Mouse (Mus musculus) lung, embryonic 15.5 days (tissue): Measurements from ENCODE around the gene Sgcd. TPM values are rescaled to one million over a fixed set of nuclear protein-coding genes. Genes with fewer than 3 reads are reported as not detected.
A peak's percentile ranks its signal among the peaks of the same experiment; 100 is the strongest.
"Not testable (repeated sequence)": the region's sequence is repeated elsewhere in the genome, so short reads cannot be mapped to it uniquely, and the experiment has no call there.

Experiments
- ATAC-seq: fragments of 200-750 bp; cut with Nextera tagmentation; 2 replicates; pipeline ENCODE4 v1.8.0; 2017; ENCODE audit warnings: moderate number of reproducible peaks, borderline replicate concordance; ENCODE audit not compliant: low FRiP score, low TSS enrichment; ENCODE audit errors: extremely low read depth
- H3K27ac ChIP-seq: fragments of 300-500 bp; sonication (generic); 2 replicates; pipeline ENCODE4 v1.5.1; 2015; ENCODE audit warnings: moderate library complexity, mild to moderate bottlenecking, inconsistent platforms
- H3K27me3 ChIP-seq: fragments of 300-500 bp; sonication (generic); 2 replicates; pipeline ENCODE4 v1.6.1; 2015; ENCODE audit warnings: inconsistent platforms
- H3K36me3 ChIP-seq: fragments of 300-500 bp; sonication (generic); 2 replicates; pipeline ENCODE4 v1.6.1; 2015; ENCODE audit warnings: inconsistent platforms
- H3K4me1 ChIP-seq: fragments of 300-500 bp; sonication (generic); 2 replicates; pipeline ENCODE4 v1.6.1; 2015; ENCODE audit warnings: inconsistent platforms
- H3K4me2 ChIP-seq: fragments of 300-500 bp; sonication (generic); 2 replicates; pipeline ENCODE4 v1.6.1; 2015; ENCODE audit warnings: inconsistent platforms, mild to moderate bottlenecking, moderate library complexity
- H3K4me3 ChIP-seq: fragments of 300-500 bp; sonication (generic); 2 replicates; pipeline ENCODE4 v1.5.1; 2015; ENCODE audit warnings: mild to moderate bottlenecking, inconsistent platforms
- H3K9ac ChIP-seq: fragments of 300-500 bp; sonication (generic); 2 replicates; pipeline ENCODE4 v1.6.1; 2015; ENCODE audit warnings: inconsistent platforms
- H3K9me3 ChIP-seq: fragments of 300-500 bp; sonication (generic); 2 replicates; pipeline ENCODE4 v1.6.1; 2016; ENCODE audit warnings: inconsistent platforms
- WGBS: fragments of 180-500 bp; shearing (Covaris S2); methylation state at CpG from one replicate; pipeline ENCODE4 v1.1.7; 2015; 5-methylcytosine and 5-hydroxymethylcytosine counted together
- polyA plus RNA-seq: library from polyadenylated mRNA; unstranded; fragments of >200 nt; fragmentation: Nextera tagmentation; extraction: Ambion mirVana; gene quantifications from 2 replicates; pipeline ENCODE4 v1.2.1, GENCODE M21; 2015

The Sgcd gene
- polyA plus RNA-seq, 1 experiment from 2014 or later: 2.6 TPM

DNA sequence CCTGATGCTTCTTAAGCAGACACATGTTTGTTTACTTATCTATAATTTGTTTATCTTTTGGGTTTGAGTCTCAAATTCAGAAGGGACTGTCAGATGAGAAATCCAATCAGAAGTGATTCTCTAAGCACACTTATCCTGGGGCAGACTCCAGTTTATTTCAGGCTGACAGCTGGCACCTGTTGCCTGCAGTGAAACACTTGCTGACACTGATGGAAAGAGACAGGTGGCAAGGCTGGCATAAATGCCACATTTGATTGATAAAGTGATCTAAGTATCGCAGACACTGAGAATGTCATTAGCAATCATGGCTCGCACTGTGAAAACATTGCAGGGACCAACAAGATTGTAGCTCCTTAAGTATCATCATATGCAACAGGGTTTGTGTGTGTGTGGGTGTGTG, 222.9 kb downstream of the Sgcd start:
- WGBS: 38% methylated on average over 2 of the region's 2 CpGs
- Histone ChIP-seq H3K4me2 (no peak overlapping the region), H3K36me3 (no peaks in the 10 kb centered on the region), H3K9me3 (no peaks in the 10 kb centered on the region), H3K4me1 (no peaks in the 10 kb centered on the region), H3K27me3 (no peaks in the 10 kb centered on the region), H3K9ac (no peak overlapping the region), H3K27ac (no peak overlapping the region), H3K4me3 (no peak overlapping the region)
- ATAC-seq: no peak

DNA sequence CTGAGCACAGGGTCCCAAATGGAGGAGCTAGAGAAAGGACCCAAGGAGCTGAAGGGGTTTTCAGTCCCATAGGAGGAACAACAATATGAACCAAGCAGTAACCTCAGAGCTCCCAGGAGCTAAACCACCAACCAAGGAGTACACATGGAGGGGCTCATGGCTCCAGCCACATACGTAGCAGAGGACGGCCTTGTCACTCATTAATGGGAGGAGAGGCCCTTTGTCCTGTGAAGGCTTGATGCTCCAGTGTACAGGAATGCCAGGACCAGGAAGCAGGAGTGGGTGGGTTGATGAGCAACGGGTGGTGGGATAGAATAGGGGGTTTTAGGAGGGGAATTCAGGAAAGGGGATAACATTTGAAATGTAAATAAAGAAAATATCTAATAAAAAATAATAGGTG, 225.2 kb downstream of the Sgcd start:
- ATAC-seq, H3K4me2 ChIP-seq, H3K9ac ChIP-seq, H3K36me3 ChIP-seq, H3K27ac ChIP-seq, H3K4me1 ChIP-seq, H3K4me3 ChIP-seq, H3K9me3 ChIP-seq, H3K27me3 ChIP-seq: not testable (repeated sequence)
- WGBS: 70% methylated on average over 3 of the region's 3 CpGs

GRCm38 (mm10) chr11:47759015-47759414, 229.8 kb downstream of the Sgcd start:
- Histone ChIP-seq H3K4me1 (no peaks in the 10 kb centered on the region), H3K27me3 (no peaks in the 10 kb centered on the region), H3K27ac (no peak overlapping the region), H3K4me3 (no peak overlapping the region), H3K36me3 (no peaks in the 10 kb centered on the region), H3K9me3 (no peaks in the 10 kb centered on the region), H3K9ac (no peak overlapping the region), H3K4me2 (no peak overlapping the region)
- ATAC-seq: no peak
- WGBS: 80% methylated on average over 4 of the region's 4 CpGs

DNA sequence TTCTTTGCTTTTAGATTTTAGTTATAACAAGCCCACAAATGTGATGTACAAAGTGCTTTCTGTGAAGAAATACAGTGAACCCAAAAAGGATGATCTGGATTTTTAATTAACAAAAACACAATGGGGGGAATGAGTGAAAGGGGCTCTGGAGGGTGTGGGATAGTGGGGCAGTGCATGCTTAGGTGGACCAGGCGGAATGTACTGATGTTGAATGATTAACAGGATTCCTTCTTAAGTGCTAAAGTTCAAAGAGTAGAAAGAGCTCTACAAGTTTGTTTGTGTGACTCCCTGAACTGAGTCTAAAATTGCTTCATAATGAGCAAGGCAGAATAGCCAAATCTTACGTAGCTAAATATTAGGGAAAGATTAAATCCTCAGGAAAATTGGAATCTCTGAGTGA, 246.0 kb downstream of the Sgcd start:
- 57% methylated on average over 2 of the region's 2 CpGs for WGBS
- ATAC-seq: no peak
- Histone ChIP-seq H3K27me3 (no peaks in the 10 kb centered on the region), H3K36me3 (no peaks in the 10 kb centered on the region), H3K9ac (no peak overlapping the region), H3K27ac (no peak overlapping the region), H3K4me2 (no peak overlapping the region), H3K9me3 (no peaks in the 10 kb centered on the region), H3K4me3 (no peak overlapping the region), H3K4me1 (no peaks in the 10 kb centered on the region)

GRCm38 (mm10) chr11:47704930-47705787, 283.6 kb downstream of the Sgcd start:
- H3K27ac ChIP-seq: no peak overlapping the region
- 47% methylated on average over 8 of the region's 8 CpGs for WGBS
- no peak overlapping the region for H3K9ac ChIP-seq
- no peak overlapping the region for H3K4me2 ChIP-seq
- H3K27me3 ChIP-seq: no peaks in the 10 kb centered on the region
- no peaks in the 10 kb centered on the region for H3K36me3 ChIP-seq
- no peak overlapping the region for H3K4me3 ChIP-seq
- H3K9me3 ChIP-seq: no peaks in the 10 kb centered on the region
- ATAC-seq: peak; percentile 46; the same call in 1 of the 2 replicates
- H3K4me1 ChIP-seq: no peaks in the 10 kb centered on the region

- H3K36me3 ChIP-seq: no peaks in the 10 kb centered on the region
- H3K4me1 ChIP-seq: no peaks in the 10 kb centered on the region
- no peak overlapping the region for H3K9ac ChIP-seq
- 64% methylated on average over 1 of the region's 1 CpGs for WGBS
- no peak for ATAC-seq
- H3K4me2 ChIP-seq: no peak overlapping the region
- H3K9me3 ChIP-seq: no peaks in the 10 kb centered on the region
- no peak overlapping the region for H3K27ac ChIP-seq
- no peaks in the 10 kb centered on the region for H3K27me3 ChIP-seq
- H3K4me3 ChIP-seq: no peak overlapping the region
These were observed 293.2 kb downstream of the Sgcd start for GRCm38 (mm10) chr11:47695611-47696010.

GRCm38 (mm10) chr11:47658135-47658534, 330.6 kb downstream of the Sgcd start:
- Histone ChIP-seq H3K4me3 (no peak overlapping the region), H3K36me3 (no peaks in the 10 kb centered on the region), H3K27ac (no peak overlapping the region), H3K4me2 (no peak overlapping the region), H3K9me3 (no peaks in the 10 kb centered on the region), H3K27me3 (no peaks in the 10 kb centered on the region), H3K9ac (no peak overlapping the region), H3K4me1 (no peaks in the 10 kb centered on the region)
- WGBS: 0% methylated on average over 1 of the region's 1 CpGs
- ATAC-seq: no peak

DNA sequence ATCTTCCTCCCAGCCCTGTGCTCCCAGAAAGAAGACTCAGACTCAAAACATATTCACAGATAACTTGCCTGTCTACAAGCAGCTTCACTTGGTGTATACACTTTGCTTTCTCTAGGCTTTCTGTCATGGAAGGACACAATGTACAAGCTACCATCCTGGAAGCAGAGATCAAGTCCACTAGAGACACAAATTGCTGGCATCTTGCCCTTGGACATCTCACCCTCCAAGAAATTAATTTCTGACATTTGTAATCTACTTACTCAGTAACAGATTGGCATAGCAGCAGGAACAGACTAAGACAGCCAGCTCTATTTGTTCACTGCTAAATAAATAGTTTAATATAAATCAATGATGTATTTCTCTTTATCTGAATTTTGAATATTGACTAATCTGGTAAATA, 342.9 kb downstream of the Sgcd start:
- ATAC-seq: no peak

DNA sequence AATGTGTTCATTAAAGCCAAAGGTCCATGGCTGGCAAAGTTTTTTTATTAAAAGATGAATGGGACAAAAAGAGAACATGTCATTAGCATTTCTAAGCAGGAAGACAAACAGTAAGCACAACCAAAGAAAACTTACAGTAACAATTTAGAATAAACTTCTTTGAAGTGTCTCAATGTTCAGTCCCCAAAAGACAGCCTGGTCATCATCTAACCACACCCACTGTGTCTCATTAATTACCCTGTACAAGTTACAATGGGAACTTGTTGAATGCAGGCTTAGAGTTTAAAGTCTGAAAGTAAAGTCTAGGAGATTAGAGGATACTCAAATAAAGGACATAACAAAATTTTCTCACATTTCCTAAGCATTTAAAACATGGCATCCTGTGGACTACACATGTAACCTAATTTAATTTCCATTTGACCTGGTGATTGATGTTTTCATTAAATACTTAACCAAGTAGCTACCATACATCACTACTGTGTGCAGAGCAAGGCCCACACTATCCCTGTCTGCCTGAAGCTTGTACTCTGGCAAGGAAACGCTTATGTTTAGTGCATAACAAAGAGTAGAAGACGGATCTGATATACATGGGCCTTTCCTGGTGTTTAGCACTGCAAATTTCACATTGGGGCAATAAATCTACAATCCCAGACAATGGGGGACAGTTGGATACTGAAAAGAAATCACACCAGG, 347.1 kb downstream of the Sgcd start:
- no peak for ATAC-seq
- H3K9ac ChIP-seq: no peak overlapping the region
- no peaks in the 10 kb centered on the region for H3K4me1 ChIP-seq
- no peak overlapping the region for H3K27ac ChIP-seq
- H3K4me3 ChIP-seq: no peak overlapping the region
- H3K36me3 ChIP-seq: no peaks in the 10 kb centered on the region
- 48% methylated on average over 2 of the region's 2 CpGs for WGBS
- H3K27me3 ChIP-seq: no peaks in the 10 kb centered on the region
- no peak overlapping the region for H3K4me2 ChIP-seq
- no peaks in the 10 kb centered on the region for H3K9me3 ChIP-seq

More for the DNA sequence above, 342.9 kb downstream of the Sgcd start:
- H3K9ac ChIP-seq: no peak overlapping the region
- H3K27me3 ChIP-seq: no peaks in the 10 kb centered on the region
- no peaks in the 10 kb centered on the region for H3K9me3 ChIP-seq
- no peaks in the 10 kb centered on the region for H3K4me1 ChIP-seq
- no peak overlapping the region for H3K4me2 ChIP-seq
- no peak overlapping the region for H3K4me3 ChIP-seq
- no peak overlapping the region for H3K27ac ChIP-seq
- H3K36me3 ChIP-seq: no peaks in the 10 kb centered on the region

DNA sequence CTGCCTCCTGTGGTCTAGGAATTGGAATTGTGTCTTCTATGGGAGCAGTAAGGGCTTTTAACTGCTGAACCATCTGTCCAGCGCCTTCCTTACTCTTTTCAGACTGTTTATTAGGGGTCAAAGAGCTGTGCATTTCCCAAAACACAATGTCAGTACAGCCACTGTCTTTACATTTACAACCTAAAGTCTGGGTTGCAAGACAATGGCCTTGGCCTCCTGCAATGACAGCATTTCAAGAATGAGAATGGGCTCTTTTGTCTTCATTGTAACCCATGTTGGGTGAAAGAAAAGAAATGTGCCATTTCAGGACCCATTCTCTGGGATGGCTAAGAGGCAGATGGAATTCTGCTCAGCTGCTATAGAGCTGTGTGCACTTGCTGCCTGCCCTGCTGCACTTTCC, 348.2 kb downstream of the Sgcd start:
- no peak for ATAC-seq
- no peak overlapping the region for H3K4me3 ChIP-seq
- H3K4me1 ChIP-seq: no peaks in the 10 kb centered on the region
- no peaks in the 10 kb centered on the region for H3K36me3 ChIP-seq
- H3K4me2 ChIP-seq: no peak overlapping the region
- H3K9me3 ChIP-seq: no peaks in the 10 kb centered on the region
- H3K27ac ChIP-seq: no peak overlapping the region
- H3K27me3 ChIP-seq: no peaks in the 10 kb centered on the region
- no peak overlapping the region for H3K9ac ChIP-seq
- WGBS: 42% methylated on average over 1 of the region's 1 CpGs

- no peak overlapping the region for H3K4me3 ChIP-seq
- H3K4me1 ChIP-seq: no peaks in the 10 kb centered on the region
- H3K27ac ChIP-seq: no peak overlapping the region
- no peaks in the 10 kb centered on the region for H3K27me3 ChIP-seq
- H3K9me3 ChIP-seq: no peaks in the 10 kb centered on the region
- WGBS: 87% methylated on average over 2 of the region's 2 CpGs
- no peak for ATAC-seq
- no peak overlapping the region for H3K4me2 ChIP-seq
- no peak overlapping the region for H3K9ac ChIP-seq
- no peaks in the 10 kb centered on the region for H3K36me3 ChIP-seq
These were observed 358.6 kb downstream of the Sgcd start for GRCm38 (mm10) chr11:47630186-47630585.

GRCm38 (mm10) chr11:47609892-47610291, 378.9 kb downstream of the Sgcd start:
- Histone ChIP-seq H3K9ac (no peak overlapping the region), H3K9me3 (no peaks in the 10 kb centered on the region), H3K36me3 (no peaks in the 10 kb centered on the region), H3K4me1 (no peaks in the 10 kb centered on the region), H3K4me3 (no peak overlapping the region), H3K27ac (no peak overlapping the region), H3K4me2 (no peak overlapping the region), H3K27me3 (no peaks in the 10 kb centered on the region)
- 73% methylated on average over 4 of the region's 4 CpGs for WGBS
- no peak for ATAC-seq
